ENCODE assay signal across 28 mouse cellular contexts in genomic region chr11:106802069-106802627, GRCm38 (mm10). TPM values are rescaled to one million over a fixed set of nuclear protein-coding genes. Genes with fewer than 3 reads are reported as not detected.
DNase-seq lines count a peak whose midpoint lies in the region; ATAC-seq and TF ChIP-seq lines count a peak whose summit lies in the region.
"Had no signal": no experiment of that assay in that cellular context is flagged by ENCODE, and none has a peak within 500 bp of the region (broad histone marks: within the 10 kb centered on the region; RNA-seq: fewer than 3 reads in every experiment).

No protein-coding gene starts in this region.

- intact Hi-C loops in gastrocnemius, postnatal 14 days (cut with DNase I; ENCODE audit: low total_unique reads) = no loop called here

- no peaks in the 10 kb centered on the region for H3K27me3 ChIP-seq in cerebellum, adult 2 months (ENCODE audit: control insufficient read depth, insufficient read depth, low read length)
- H3K27me3 ChIP-seq in kidney, adult 2 months (replicated peaks; ENCODE audit: control insufficient read depth, insufficient read depth, low read length) = no peaks in the 10 kb centered on the region
- H3K27me3 ChIP-seq: hindbrain, embryonic 15.5 days; intestine, embryonic 15.5 days; limb, embryonic 12.5 days; liver, embryonic 15.5 days had no signal

- peak; percentile 53 to 58 for DNase-seq in cerebellum, adult 2 months
- DNase-seq in cerebellum, postnatal 4 days (ENCODE audit: low spot score in 2 of 2) = no peak
- DNase-seq in gastrocnemius, postnatal 14 days = peak; percentile 26
- DNase-seq in gastrocnemius, adult 8-10 months (ENCODE audit: low spot score in 2 of 2) = no peak
- DNase-seq in layer of hippocampus, postnatal 10 days (ENCODE audit: low spot score in 2 of 2) = peak; percentile 17 to 46
- no peak for DNase-seq in layer of hippocampus, adult 18-20 months (ENCODE audit: low spot score in 2 of 2)
- DNase-seq in kidney, adult 2 months = no peak
- DNase-seq: adrenal gland, adult 8-10 months; gastrocnemius, postnatal 10 days; heart, adult 18-20 months; heart, postnatal 4 days; kidney, adult 8-10 months; kidney, postnatal 4 days; layer of hippocampus, adult 9-11 months; lung, embryonic 14.5 days; lung, postnatal 14 days; midbrain, embryonic 14.5 days; right cerebral cortex, postnatal 4 days had no signal

- WGBS in cerebellum, adult 2 months = 8% methylated on average over 10 of the region's 10 CpGs
- 87% methylated on average over 10 of the region's 10 CpGs for WGBS in kidney, adult 2 months

- peaks cover 3% of the 10 kb centered on the region for H3K36me3 ChIP-seq in kidney, adult 2 months (ENCODE audit: control insufficient read depth, insufficient read depth, low read length)

- no peak overlapping the region for H3K4me3 ChIP-seq in cerebellum, adult 2 months (replicated peaks; ENCODE audit: insufficient read depth, low read depth, low read length)
- no peak overlapping the region for H3K4me3 ChIP-seq in kidney, adult 2 months (ENCODE audit: insufficient read depth, low read depth, low read length)
- H3K4me3 ChIP-seq: hindbrain, embryonic 15.5 days; intestine, embryonic 15.5 days; left cerebral cortex, adult 2 months; limb, embryonic 12.5 days; liver, embryonic 15.5 days had no signal

- TF ChIP-seq CTCF in cerebellum, adult 2 months (IDR thresholded peaks at IDR 0.05; ENCODE audit: borderline replicate concordance, insufficient read depth, low read depth, low read length) = no peak
- TF ChIP-seq CTCF in kidney, adult 2 months (conservative IDR thresholded peaks at IDR 0.05; ENCODE audit: insufficient read depth, insufficient read length, low read depth, low read length) = no peak

- peak; percentile 38; the same call in 1 of the 2 replicates for ATAC-seq in erythroblast, adult 5-6 weeks (replicated peaks; ENCODE audit: low FRiP score, poor library complexity, severe bottlenecking)
- ATAC-seq: forebrain, embryonic 14.5 days; intestine, embryonic 15.5 days had no signal

- H3K4me1 ChIP-seq in cerebellum, adult 2 months (ENCODE audit: control insufficient read depth, insufficient read depth, low read length) = peaks cover 13% of the 10 kb centered on the region
- H3K4me1 ChIP-seq in kidney, adult 2 months (ENCODE audit: control insufficient read depth, insufficient read depth, low read length) = no peaks in the 10 kb centered on the region
- H3K4me1 ChIP-seq: intestine, embryonic 15.5 days; limb, embryonic 12.5 days; liver, embryonic 15.5 days had no signal

- TF ChIP-seq POLR2A in cerebellum, adult 2 months (IDR thresholded peaks at IDR 0.05; ENCODE audit: borderline replicate concordance, insufficient read depth, low read length) = 0 out of 2 replicates have a peak, but pooled peaks have one; percentile 13
- no peak for TF ChIP-seq POLR2A in kidney, adult 2 months (IDR thresholded peaks at IDR 0.05; ENCODE audit: low read depth, low read length)

- H3K27ac ChIP-seq in cerebellum, adult 2 months (ENCODE audit: insufficient read depth, low read length) = peak overlapping the region; percentile 97
- H3K27ac ChIP-seq in kidney, adult 2 months (ENCODE audit: insufficient read depth, low read depth, low read length) = no peak overlapping the region
- H3K27ac ChIP-seq: hindbrain, embryonic 15.5 days; intestine, embryonic 15.5 days; kidney, postnatal 0 days; left cerebral cortex, adult 2 months; limb, embryonic 12.5 days; liver, embryonic 15.5 days had no signal

RNA-seq across cellular contexts. Expression of gene Cep95, which starts 13.1 kb away (rescaled TPM):
- 31.8 and 37.1 TPM in 2 replicates for polyA plus RNA-seq in cerebellum, adult 2 months (2012; rRNA removed)
- 1 to 10 TPM; 4.9 to 5.0 TPM for total RNA-seq in gastrocnemius, postnatal 14 days (2021)
- 1 to 10 TPM; 2.5 to 5.0 (median 3.4) TPM for total RNA-seq in gastrocnemius, adult 8-10 months (2022)
- total RNA-seq in layer of hippocampus, postnatal 10 days (2021) = 10 to 100 TPM; 11.3 to 12.9 TPM
- 10 to 100 TPM; 10.3 to 10.7 TPM for total RNA-seq in layer of hippocampus, adult 18-20 months (2021)
- 41.6 and 43.0 TPM in 2 replicates for total RNA-seq in erythroblast, adult 5-6 weeks (2015; ENCODE audit: low replicate concordance)
- 31.8 and 52.7 TPM in 2 replicates for total RNA-seq in erythroblast, adult 5-6 weeks (2017; ENCODE audit: low replicate concordance)
- 2.2 and 3.6 TPM in 2 replicates for polyA plus RNA-seq in kidney, adult 2 months (2012; rRNA removed)

RNA-seq across cellular contexts. Expression of gene Ddx5, which starts 13.2 kb away (rescaled TPM):
- 676 and 721 TPM in 2 replicates for polyA plus RNA-seq in cerebellum, adult 2 months (2012; rRNA removed)
- total RNA-seq in gastrocnemius, postnatal 14 days (2021) = 100 to 1,000 TPM; 203 to 252 TPM
- 100 to 1,000 TPM; 190 to 257 (median 232) TPM for total RNA-seq in gastrocnemius, adult 8-10 months (2022)
- 100 to 1,000 TPM; 692 to 786 TPM for total RNA-seq in layer of hippocampus, postnatal 10 days (2021)
- total RNA-seq in layer of hippocampus, adult 18-20 months (2021) = 100 to 1,000 TPM; 768 to 775 TPM
- total RNA-seq in erythroblast, adult 5-6 weeks (2015; ENCODE audit: low replicate concordance) = 469 and 476 TPM in 2 replicates
- total RNA-seq in erythroblast, adult 5-6 weeks (2017; ENCODE audit: low replicate concordance) = 906 and 1,106 TPM in 2 replicates
- 253 and 261 TPM in 2 replicates for polyA plus RNA-seq in kidney, adult 2 months (2012; rRNA removed)

RNA-seq across cellular contexts. Expression of gene Polg2, which starts 22.8 kb away (rescaled TPM):
- 11.7 and 12.7 TPM in 2 replicates for polyA plus RNA-seq in cerebellum, adult 2 months (2012; rRNA removed)
- total RNA-seq in gastrocnemius, postnatal 14 days (2021) = 1 to 10 TPM; 3.1 to 3.5 TPM
- 1 to 10 TPM; 2.3 to 3.5 (median 3.0) TPM for total RNA-seq in gastrocnemius, adult 8-10 months (2022)
- total RNA-seq in layer of hippocampus, postnatal 10 days (2021) = 1 to 10 TPM; 3.9 to 5.6 TPM
- total RNA-seq in layer of hippocampus, adult 18-20 months (2021) = 1 to 10 TPM; 4.0 to 4.9 TPM
- 8.2 and 9.6 TPM in 2 replicates for total RNA-seq in erythroblast, adult 5-6 weeks (2015; ENCODE audit: low replicate concordance)
- 9.9 and 22.7 TPM in 2 replicates for total RNA-seq in erythroblast, adult 5-6 weeks (2017; ENCODE audit: low replicate concordance)
- 6.3 and 7.2 TPM in 2 replicates for polyA plus RNA-seq in kidney, adult 2 months (2012; rRNA removed)

RNA-seq across cellular contexts. Expression of gene Milr1, which starts 51.1 kb away (rescaled TPM):
- 0.10 and 0.30 TPM in 2 replicates for polyA plus RNA-seq in cerebellum, adult 2 months (2012; rRNA removed)
- under 1 TPM; 0.55 to 0.84 TPM for total RNA-seq in gastrocnemius, postnatal 14 days (2021)
- under 1 TPM in 1 of 4 experiments, not detected in 3; 0.40 TPM for total RNA-seq in gastrocnemius, adult 8-10 months (2022)
- 1 to 10 TPM in 1 of 2 experiments, under 1 TPM in 1; 0.62 to 1.3 TPM for total RNA-seq in layer of hippocampus, postnatal 10 days (2021)
- under 1 TPM in 1 of 2 experiments, not detected in 1; 0.20 TPM for total RNA-seq in layer of hippocampus, adult 18-20 months (2021)
- total RNA-seq in erythroblast, adult 5-6 weeks (2015; ENCODE audit: low replicate concordance) = 11.0 and 24.5 TPM in 2 replicates
- total RNA-seq in erythroblast, adult 5-6 weeks (2017; ENCODE audit: low replicate concordance) = 12.7 and 20.4 TPM in 2 replicates
- 0.27 and 0.66 TPM in 2 replicates for polyA plus RNA-seq in kidney, adult 2 months (2012; rRNA removed)
- total RNA-seq: left cerebral cortex, postnatal 25 days had no signal

RNA-seq across cellular contexts. Expression of gene Pecam1, which starts 51.7 kb away (rescaled TPM):
- 15.8 and 16.2 TPM in 2 replicates for polyA plus RNA-seq in cerebellum, adult 2 months (2012; rRNA removed)
- 10 to 100 TPM; 92.5 to 98.5 TPM for total RNA-seq in gastrocnemius, postnatal 14 days (2021)
- 10 to 100 TPM; 25.4 to 30.9 (median 26.7) TPM for total RNA-seq in gastrocnemius, adult 8-10 months (2022)
- total RNA-seq in layer of hippocampus, postnatal 10 days (2021) = 10 to 100 TPM; 18.5 to 19.7 TPM
- total RNA-seq in layer of hippocampus, adult 18-20 months (2021) = 10 to 100 TPM; 14.3 to 15.8 TPM
- total RNA-seq in erythroblast, adult 5-6 weeks (2015; ENCODE audit: low replicate concordance) = 5.0 and 11.0 TPM in 2 replicates
- total RNA-seq in erythroblast, adult 5-6 weeks (2017; ENCODE audit: low replicate concordance) = 4.0 and 5.0 TPM in 2 replicates
- polyA plus RNA-seq in kidney, adult 2 months (2012; rRNA removed) = 56.8 and 60.4 TPM in 2 replicates
- polyA plus RNA-seq: G1E had no signal

Comparison
In these comparisons a context has a peak if more than half of its experiments do, and no peak if none do; other contexts are left out.
1. DNase-seq: peak in cerebellum, adult 2 months (2 of 2), gastrocnemius, postnatal 14 days (single experiment) and layer of hippocampus, postnatal 10 days (2 of 2); none in cerebellum, postnatal 4 days (0 of 2), gastrocnemius, adult 8-10 months (0 of 2), layer of hippocampus, adult 18-20 months (0 of 2) and kidney, adult 2 months (single experiment).